Mouse (Mus musculus) forebrain, embryonic 10.5 days (tissue): ENCODE data around the gene Scn5a. TPM values are rescaled to one million over a fixed set of nuclear protein-coding genes. Genes with fewer than 3 reads are reported as not detected.

Experiments used
- DNase-seq: peaks from one replicate; pipeline ENCODE4 v3.0.0-alpha.2; 2017; ENCODE audit warnings: low spot score; ENCODE audit errors: extremely low spot score
- H3K27ac ChIP-seq: fragments of 300-500 bp; sonication (generic); 2 replicates; pipeline ENCODE4 v1.5.1; 2016; ENCODE audit warnings: mild to moderate bottlenecking
- H3K27me3 ChIP-seq: fragments of 300-500 bp; sonication (generic); 2 replicates; pipeline ENCODE4 v1.6.1; 2016; ENCODE audit warnings: mild to moderate bottlenecking; ENCODE audit not compliant: poor library complexity, severe bottlenecking
- H3K36me3 ChIP-seq: fragments of 300-500 bp; sonication (generic); replicated peaks from 2 replicates; pipeline ENCODE4 v1.6.1; 2016; ENCODE audit warnings: mild to moderate bottlenecking, moderate library complexity
- H3K4me1 ChIP-seq: fragments of 300-500 bp; sonication (generic); 2 replicates; pipeline ENCODE4 v1.6.1; 2016
- H3K4me3 ChIP-seq: fragments of 300-500 bp; sonication (generic); 2 replicates; pipeline ENCODE4 v1.5.1; 2016; ENCODE audit warnings: mild to moderate bottlenecking, moderate library complexity
- H3K9me3 ChIP-seq: fragments of 300-500 bp; sonication (generic); 2 replicates; pipeline ENCODE4 v1.6.1; 2016; ENCODE audit warnings: mild to moderate bottlenecking, moderate library complexity
- WGBS: fragments of 180-500 bp; shearing (Covaris S2); methylation state at CpG from one replicate; pipeline ENCODE4 v1.1.7; 2016; 5-methylcytosine and 5-hydroxymethylcytosine counted together
- polyA plus RNA-seq: library from polyadenylated mRNA; unstranded; fragments of >200 nt; fragmentation: Nextera tagmentation; extraction: Ambion mirVana; gene quantifications from 2 replicates; pipeline ENCODE4 v1.2.1, GENCODE M21; 2016

Scn5a gene
- polyA plus RNA-seq, 1 experiment from 2014 or later: 2.9 TPM

DNA sequence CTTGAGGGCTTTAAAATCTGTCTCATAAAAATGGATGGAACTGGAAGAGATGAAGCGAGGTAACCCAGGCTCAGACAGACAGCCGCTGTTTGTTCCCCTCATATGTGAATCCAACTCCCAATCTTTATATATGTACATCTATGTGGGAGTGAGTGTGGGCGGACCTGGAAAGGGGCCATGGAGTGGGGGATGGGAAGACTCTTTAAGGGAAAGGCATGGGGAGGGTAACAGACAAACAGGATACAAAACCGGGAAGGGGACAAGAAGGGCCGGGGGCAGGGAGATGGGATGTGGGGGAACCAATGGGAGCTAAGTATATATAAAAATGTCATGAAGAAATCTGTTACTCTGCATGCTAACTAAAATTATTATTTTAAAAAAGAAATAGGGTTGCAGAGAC, 81.9 kb downstream of the Scn5a start:
- no peak for DNase-seq
- Histone ChIP-seq H3K27me3 (no peaks in the 10 kb centered on the region), H3K4me1 (no peaks in the 10 kb centered on the region), H3K36me3 (peaks cover 31% of the 10 kb centered on the region), H3K9me3 (no peaks in the 10 kb centered on the region), H3K27ac (no peak overlapping the region), H3K4me3 (no peak overlapping the region)
- 70% methylated on average over 5 of the region's 5 CpGs for WGBS

DNA sequence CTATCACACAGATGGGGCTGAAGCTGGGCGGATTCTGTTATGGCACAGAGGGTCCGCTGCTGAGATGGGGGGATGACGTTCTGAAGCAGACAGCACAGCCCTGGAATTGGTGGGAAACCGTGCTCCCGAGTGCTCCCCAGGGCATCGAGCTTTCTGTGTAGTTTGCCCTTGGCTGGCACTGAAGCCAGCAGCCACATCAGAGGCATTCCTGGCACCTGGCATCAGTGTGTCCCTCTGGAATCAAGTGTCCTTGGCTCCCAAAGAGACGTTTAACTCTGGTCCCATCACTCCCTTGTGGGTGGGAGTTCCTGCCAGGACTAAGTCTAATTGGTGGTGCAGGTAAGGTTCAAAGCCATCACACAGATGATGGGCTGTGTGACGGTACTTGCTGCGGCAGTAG, 82.5 kb downstream of the Scn5a start:
- Histone ChIP-seq H3K36me3 (peaks cover 32% of the 10 kb centered on the region), H3K4me1 (no peaks in the 10 kb centered on the region), H3K27me3 (no peaks in the 10 kb centered on the region), H3K27ac (no peak overlapping the region), H3K9me3 (no peaks in the 10 kb centered on the region), H3K4me3 (no peak overlapping the region)
- WGBS: 90% methylated on average over 9 of the region's 9 CpGs
- DNase-seq: no peak

GRCm38 (mm10) chr9:119484868-119485267, 93.9 kb downstream of the Scn5a start:
- Histone ChIP-seq H3K9me3 (no peaks in the 10 kb centered on the region), H3K27ac (no peak overlapping the region), H3K4me1 (peaks cover 7% of the 10 kb centered on the region; the same call in 1 of the 2 replicates), H3K36me3 (peaks cover 19% of the 10 kb centered on the region), H3K4me3 (no peak overlapping the region), H3K27me3 (no peaks in the 10 kb centered on the region)
- 93% methylated on average over 13 of the region's 13 CpGs for WGBS
- no peak for DNase-seq

DNA sequence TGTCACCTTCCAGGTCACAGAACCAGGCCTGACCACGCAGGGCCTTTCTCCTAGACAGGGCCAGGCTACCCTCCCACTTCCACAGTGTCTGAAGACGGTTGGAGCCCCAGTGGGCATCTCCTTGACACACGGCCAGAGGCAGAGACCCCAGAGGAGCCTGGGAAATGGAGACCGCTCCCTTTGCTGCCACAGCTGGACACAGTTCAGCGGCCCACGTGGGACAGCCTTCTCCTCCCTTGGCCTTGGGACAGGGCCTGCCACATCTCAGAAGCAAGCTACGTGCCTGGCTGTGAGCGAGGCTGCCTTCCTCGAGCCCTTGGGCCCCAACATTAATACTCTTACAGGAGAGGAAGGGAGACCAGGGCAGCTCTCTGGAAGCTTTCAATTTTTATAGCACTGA, 94.4 kb downstream of the Scn5a start:
- no peak for DNase-seq
- 75% methylated on average over 9 of the region's 9 CpGs for WGBS
- Histone ChIP-seq H3K9me3 (no peaks in the 10 kb centered on the region), H3K4me3 (no peak overlapping the region), H3K4me1 (peaks cover 7% of the 10 kb centered on the region; the same call in 1 of the 2 replicates), H3K27ac (no peak overlapping the region), H3K27me3 (no peaks in the 10 kb centered on the region), H3K36me3 (peaks cover 15% of the 10 kb centered on the region)

- no peak for DNase-seq
- Histone ChIP-seq H3K27ac (0 out of 2 replicates have a peak overlapping the region, but pooled peaks have one; percentile 35), H3K4me3 (no peak overlapping the region), H3K27me3 (no peaks in the 10 kb centered on the region), H3K9me3 (no peaks in the 10 kb centered on the region), H3K36me3 (peaks cover 11% of the 10 kb centered on the region), H3K4me1 (peaks cover 11% of the 10 kb centered on the region)
- 59% methylated on average over 23 of the region's 23 CpGs for WGBS
Observed at GRCm38 (mm10) chr9:119483554-119484353, 95.1 kb downstream of the Scn5a start.

DNA sequence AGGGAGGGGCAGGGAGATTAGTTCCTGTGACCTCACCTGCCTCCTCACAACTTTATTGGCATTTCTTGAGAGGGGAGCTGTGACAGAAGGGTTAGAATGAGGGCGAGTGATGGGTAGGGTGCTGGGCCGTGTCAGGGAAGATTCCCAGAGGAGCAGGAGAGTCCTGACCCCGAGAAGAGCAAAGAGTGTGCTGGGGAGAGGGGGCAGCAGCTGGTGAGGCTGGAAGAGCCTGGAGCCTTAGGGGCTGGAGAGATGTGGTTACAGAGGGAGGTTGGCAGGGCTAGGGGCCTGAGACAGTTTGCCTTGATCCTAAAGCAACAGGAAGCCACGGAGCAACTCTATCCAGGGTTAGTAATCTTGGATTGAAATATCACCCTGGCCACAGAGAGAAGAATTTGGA, 97.2 kb downstream of the Scn5a start:
- Histone ChIP-seq H3K27me3 (no peaks in the 10 kb centered on the region), H3K27ac (no peak overlapping the region), H3K9me3 (no peaks in the 10 kb centered on the region), H3K4me1 (peaks cover 11% of the 10 kb centered on the region), H3K36me3 (peaks cover 11% of the 10 kb centered on the region), H3K4me3 (no peak overlapping the region)
- WGBS: 84% methylated on average over 4 of the region's 4 CpGs
- no peak for DNase-seq

- H3K27me3 ChIP-seq: no peaks in the 10 kb centered on the region
Observed at GRCm38 (mm10) chr9:119479297-119479696, 99.5 kb downstream of the Scn5a start.

GRCm38 (mm10) chr9:119478345-119478744, 100.5 kb downstream of the Scn5a start:
- Histone ChIP-seq H3K36me3 (no peaks in the 10 kb centered on the region), H3K9me3 (no peaks in the 10 kb centered on the region), H3K27ac (no peak overlapping the region), H3K27me3 (no peaks in the 10 kb centered on the region), H3K4me1 (peaks cover 28% of the 10 kb centered on the region), H3K4me3 (no peak overlapping the region)
- DNase-seq: no peak
- WGBS: 86% methylated on average over 11 of the region's 11 CpGs

More at GRCm38 (mm10) chr9:119479297-119479696, 99.5 kb downstream of the Scn5a start:
- Histone ChIP-seq H3K36me3 (no peaks in the 10 kb centered on the region), H3K4me1 (peaks cover 25% of the 10 kb centered on the region), H3K9me3 (no peaks in the 10 kb centered on the region), H3K27ac (no peak overlapping the region), H3K4me3 (no peak overlapping the region)
- 73% methylated on average over 8 of the region's 8 CpGs for WGBS
- no peak for DNase-seq

DNA sequence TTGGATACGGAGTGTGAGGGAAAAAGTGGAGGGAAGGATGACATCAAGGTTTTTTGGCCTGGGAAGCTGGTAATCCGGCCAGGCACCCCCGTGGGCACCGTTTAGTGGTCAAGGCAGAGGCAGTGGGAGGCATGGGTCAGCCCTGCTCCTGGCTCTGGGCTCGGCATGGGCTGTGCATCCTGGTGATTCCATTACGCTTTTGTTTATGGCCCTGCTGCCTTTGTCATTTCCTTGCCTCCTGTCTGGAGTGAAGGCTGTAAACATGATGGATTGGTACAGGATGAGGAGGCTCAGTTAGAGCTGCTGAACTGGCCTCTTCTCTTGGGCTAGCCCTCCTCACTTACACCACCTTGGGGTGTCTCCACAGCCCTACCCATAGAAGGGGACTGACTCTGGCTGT, 101.1 kb downstream of the Scn5a start:
- DNase-seq: no peak
- Histone ChIP-seq H3K27me3 (no peaks in the 10 kb centered on the region), H3K36me3 (no peaks in the 10 kb centered on the region), H3K4me3 (no peak overlapping the region), H3K9me3 (no peaks in the 10 kb centered on the region), H3K4me1 (peaks cover 28% of the 10 kb centered on the region), H3K27ac (no peak overlapping the region)
- WGBS: 71% methylated on average over 6 of the region's 6 CpGs

- no peak for DNase-seq
- Histone ChIP-seq H3K4me1 (peaks cover 28% of the 10 kb centered on the region), H3K27me3 (no peaks in the 10 kb centered on the region), H3K36me3 (no peaks in the 10 kb centered on the region; the same call in 1 of the 2 replicates), H3K27ac (peak overlapping the region; percentile 70), H3K9me3 (no peaks in the 10 kb centered on the region), H3K4me3 (no peak overlapping the region)
- WGBS: 75% methylated on average over 15 of the region's 15 CpGs
Observed at GRCm38 (mm10) chr9:119474717-119475611, 103.9 kb downstream of the Scn5a start.

GRCm38 (mm10) chr9:119473608-119474164, 105.1 kb downstream of the Scn5a start:
- H3K4me1 ChIP-seq: peaks cover 24% of the 10 kb centered on the region
- 87% methylated on average over 9 of the region's 9 CpGs for WGBS

GRCm38 (mm10) chr9:119473011-119473410, 105.8 kb downstream of the Scn5a start:
- H3K27ac ChIP-seq: no peak overlapping the region
- peaks cover 16% of the 10 kb centered on the region for H3K36me3 ChIP-seq
- no peaks in the 10 kb centered on the region for H3K27me3 ChIP-seq
- DNase-seq: no peak
- peaks cover 24% of the 10 kb centered on the region for H3K4me1 ChIP-seq
- H3K9me3 ChIP-seq: no peaks in the 10 kb centered on the region
- H3K4me3 ChIP-seq: no peak overlapping the region
- 90% methylated on average over 1 of the region's 1 CpGs for WGBS

More at GRCm38 (mm10) chr9:119473608-119474164, 105.1 kb downstream of the Scn5a start:
- H3K36me3 ChIP-seq: peaks cover 9% of the 10 kb centered on the region
- no peak overlapping the region for H3K27ac ChIP-seq
- H3K9me3 ChIP-seq: no peaks in the 10 kb centered on the region
- no peak for DNase-seq
- no peaks in the 10 kb centered on the region for H3K27me3 ChIP-seq
- no peak overlapping the region for H3K4me3 ChIP-seq
